Mouse (Mus musculus): ENCODE measurements around the gene Klhl24. TPM values are rescaled to one million over a fixed set of nuclear protein-coding genes. Genes with fewer than 3 reads are reported as not detected.

Gene Klhl24
- polyA plus RNA-seq, 1 experiment from 2014 or later, result 27.2 TPM

- no peak for DNase-seq (ENCODE audit: low spot score)
- H3K4me1 ChIP-seq, result no peaks in the 10 kb centered on the region
- H3K9me3 ChIP-seq (replicated peaks), result 0 out of 2 replicates have a peak, but pooled peaks cover 4% of the 10 kb centered on the region
- no peak overlapping the region for H3K4me3 ChIP-seq
- peaks cover 100% of the 10 kb centered on the region for H3K36me3 ChIP-seq
- 96% methylated on average over 3 of the region's 3 CpGs for WGBS
- no peak overlapping the region for H3K27ac ChIP-seq
- H3K27me3 ChIP-seq (ENCODE audit: low read depth, poor library complexity, severe bottlenecking), result no peaks in the 10 kb centered on the region
These were observed 71.7 kb downstream of the Klhl24 start for GRCm38 (mm10) chr16:20169071-20169470.

GRCm38 (mm10) chr16:20169471-20170106 lies 72.2 kb downstream of the Klhl24 start:
- Histone ChIP-seq H3K4me1 (no peaks in the 10 kb centered on the region), H3K36me3 (peaks cover 100% of the 10 kb centered on the region), H3K4me3 (no peak overlapping the region), H3K27ac (no peak overlapping the region), H3K27me3 (ENCODE audit: low read depth, poor library complexity, severe bottlenecking) (no peaks in the 10 kb centered on the region), H3K9me3 (replicated peaks) (0 out of 2 replicates have a peak, but pooled peaks cover 4% of the 10 kb centered on the region)
- DNase-seq (ENCODE audit: low spot score), result no peak
- WGBS, result 82% methylated on average over 3 of the region's 3 CpGs

Other genes with a start within 250 kb of the Klhl24 start
- 7.0 and 8.0 TPM in 2 replicates for gene Klhl6, start 114.5 kb upstream of the Klhl24 start, polyA plus RNA-seq (2016; fragmentation: Nextera tagmentation; extraction: Ambion mirVana)
- 52.3 and 59.2 TPM in 2 replicates for gene Yeats2, start 43.5 kb downstream of the Klhl24 start, polyA plus RNA-seq (2016; fragmentation: Nextera tagmentation; extraction: Ambion mirVana)
- 0.75 and 0.89 TPM in 2 replicates for gene Map6d1, start 143.8 kb downstream of the Klhl24 start, polyA plus RNA-seq (2016; fragmentation: Nextera tagmentation; extraction: Ambion mirVana)
- 131 and 157 TPM in 2 replicates for gene Parl, start 204.8 kb downstream of the Klhl24 start, polyA plus RNA-seq (2016; fragmentation: Nextera tagmentation; extraction: Ambion mirVana)
- gene Cyp2ab1, start 227.9 kb downstream of the Klhl24 start, polyA plus RNA-seq (2016; fragmentation: Nextera tagmentation; extraction: Ambion mirVana), result not detected in 2 replicates